Mouse (Mus musculus): ENCODE data around the gene Mllt10. TPM values are rescaled to one million over a fixed set of nuclear protein-coding genes. Genes with fewer than 3 reads are reported as not detected.

Mllt10 gene
- polyA plus RNA-seq, 1 experiment, result 75.4 TPM

DNA sequence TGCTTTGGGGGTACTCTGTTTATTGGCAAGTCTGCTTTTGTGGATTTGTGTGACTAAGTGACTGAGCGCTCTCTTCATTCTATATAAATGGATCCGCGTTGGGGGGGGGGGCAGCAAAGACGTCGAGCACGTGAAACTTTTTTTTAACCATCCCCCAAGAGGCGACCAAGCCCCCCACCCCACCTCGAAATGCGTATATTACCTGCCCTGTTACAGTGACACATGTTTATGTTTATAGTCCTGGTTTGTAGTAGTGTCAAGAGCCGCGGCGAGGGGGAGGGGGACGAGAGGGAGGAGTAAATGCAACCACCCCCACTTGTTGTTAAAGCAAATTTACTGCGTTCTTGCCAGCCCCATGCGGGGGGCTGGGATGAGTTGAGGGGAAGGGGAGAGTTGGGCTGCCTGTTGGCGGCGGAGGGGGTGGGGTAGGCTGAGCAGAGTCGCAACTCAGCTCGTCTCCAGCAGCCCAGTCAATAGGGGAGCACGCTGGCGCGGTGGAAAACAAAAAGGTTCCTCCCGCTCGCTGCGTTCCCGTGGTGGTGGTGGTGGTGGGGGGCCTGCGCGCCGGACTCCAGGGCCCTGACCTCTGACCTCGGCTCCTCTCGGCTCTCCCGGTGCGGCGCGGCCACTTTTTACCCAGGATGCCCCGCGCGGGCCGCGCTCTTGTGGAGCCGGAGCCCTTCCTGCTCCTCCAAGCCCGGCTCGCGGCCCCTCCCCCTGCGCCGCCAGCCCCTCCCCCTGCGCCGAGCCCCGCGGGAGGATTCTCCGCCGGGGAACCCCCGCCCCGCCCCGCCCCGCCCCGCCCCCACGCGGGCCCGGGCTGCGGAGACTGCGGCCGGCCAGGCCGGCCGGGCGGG lies 1.1 kb downstream of the Mllt10 start:
- H3K36me3 ChIP-seq (ENCODE audit: control insufficient read depth, insufficient read depth, low read length), result no peaks in the 10 kb centered on the region
- peak; percentile 95 for DNase-seq
- H3K27ac ChIP-seq (ENCODE audit: control insufficient read depth, insufficient read depth, low read length), result peak overlapping the region; percentile 99; the same call in 1 of the 2 replicates
- H3K4me3 ChIP-seq (ENCODE audit: control insufficient read depth, insufficient read depth, low read length), result peak overlapping the region; percentile 84
- under 1% methylated on average over 52 of the region's 66 CpGs for WGBS
- no peaks in the 10 kb centered on the region; the same call in 1 of the 2 replicates for H3K4me1 ChIP-seq (replicated peaks; ENCODE audit: control insufficient read depth, insufficient read depth, low read length)
- TF ChIP-seq CTCF (IDR thresholded peaks at IDR 0.05; ENCODE audit: borderline replicate concordance, control insufficient read depth, extremely low read depth, insufficient read depth, low read length, poor library complexity) (0 out of 2 replicates have a peak, but pooled peaks have one; percentile 6), POLR2A (IDR thresholded peaks at IDR 0.05; ENCODE audit: control insufficient read depth, extremely low read depth, insufficient read depth, low read length, poor library complexity) (no peak)
- H3K27me3 ChIP-seq (ENCODE audit: control insufficient read depth, insufficient read depth, low read length), result no peaks in the 10 kb centered on the region

GRCm38 (mm10) chr2:18056786-18057255 lies 1.8 kb downstream of the Mllt10 start:
- TF ChIP-seq POLR2A (IDR thresholded peaks at IDR 0.05; ENCODE audit: control insufficient read depth, extremely low read depth, insufficient read depth, low read length, poor library complexity), result peak; percentile 93
- peak; percentile 56; the same call in 1 of the 2 replicates for TF ChIP-seq CTCF (IDR thresholded peaks at IDR 0.05; ENCODE audit: borderline replicate concordance, control insufficient read depth, extremely low read depth, insufficient read depth, low read length, poor library complexity)
- DNase-seq, result peak; percentile 93
- H3K27me3 ChIP-seq (ENCODE audit: control insufficient read depth, insufficient read depth, low read length), result no peaks in the 10 kb centered on the region
- no peaks in the 10 kb centered on the region for H3K36me3 ChIP-seq (ENCODE audit: control insufficient read depth, insufficient read depth, low read length)
- no peaks in the 10 kb centered on the region; the same call in 1 of the 2 replicates for H3K4me1 ChIP-seq (replicated peaks; ENCODE audit: control insufficient read depth, insufficient read depth, low read length)
- H3K4me3 ChIP-seq (ENCODE audit: control insufficient read depth, insufficient read depth, low read length), result peak overlapping the region; percentile 90
- H3K27ac ChIP-seq (ENCODE audit: control insufficient read depth, insufficient read depth, low read length), result peak overlapping the region; percentile 99
- under 1% methylated on average over 47 of the region's 50 CpGs for WGBS

DNA sequence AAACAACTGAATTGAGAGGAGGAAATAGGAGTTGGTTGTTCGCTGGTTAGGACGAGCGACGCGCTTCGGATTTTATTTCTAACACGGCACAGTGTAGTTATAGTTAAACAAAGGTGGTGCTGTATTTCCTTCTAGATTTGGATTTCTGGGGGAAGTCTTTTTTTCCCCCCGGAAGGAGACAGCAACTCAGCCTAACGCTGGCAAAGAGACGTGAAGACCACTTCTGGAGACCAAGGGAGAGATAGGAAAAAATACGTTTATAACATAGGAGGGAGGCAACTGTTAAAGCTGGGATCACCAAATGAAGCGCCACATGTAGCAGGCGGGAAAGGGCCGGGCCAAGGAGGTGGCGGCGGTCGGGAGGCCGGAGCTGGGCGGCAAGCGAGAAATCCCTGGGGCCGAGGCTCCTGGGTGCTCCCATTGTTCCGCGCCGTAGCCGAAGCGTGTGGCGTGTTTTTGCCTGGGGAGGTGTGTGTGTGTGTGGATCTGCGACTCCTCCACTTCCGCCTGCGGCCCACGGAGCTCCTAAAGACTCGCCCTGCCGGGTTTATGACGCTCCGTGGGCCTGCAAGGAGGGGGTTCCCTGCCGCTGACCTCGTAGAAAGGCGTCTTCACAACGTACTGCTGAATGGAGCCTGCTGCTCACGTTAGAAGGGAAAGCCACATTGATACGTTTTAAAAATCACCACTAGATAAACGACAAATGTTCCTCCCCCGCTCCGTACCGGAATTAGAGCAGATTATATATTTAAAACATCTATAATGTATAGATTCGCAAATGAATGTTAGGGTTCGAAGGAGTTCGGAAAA lies 2.5 kb downstream of the Mllt10 start:
- no peaks in the 10 kb centered on the region; the same call in 1 of the 2 replicates for H3K4me1 ChIP-seq (replicated peaks; ENCODE audit: control insufficient read depth, insufficient read depth, low read length)
- peak overlapping the region; percentile 99 for H3K27ac ChIP-seq (ENCODE audit: control insufficient read depth, insufficient read depth, low read length)
- H3K4me3 ChIP-seq (ENCODE audit: control insufficient read depth, insufficient read depth, low read length), result peak overlapping the region; percentile 90
- H3K27me3 ChIP-seq (ENCODE audit: control insufficient read depth, insufficient read depth, low read length), result no peaks in the 10 kb centered on the region
- WGBS, result 2% methylated on average over 48 of the region's 48 CpGs
- no peaks in the 10 kb centered on the region for H3K36me3 ChIP-seq (ENCODE audit: control insufficient read depth, insufficient read depth, low read length)
- peak; percentile 70 for DNase-seq
- TF ChIP-seq POLR2A (IDR thresholded peaks at IDR 0.05; ENCODE audit: control insufficient read depth, extremely low read depth, insufficient read depth, low read length, poor library complexity) (0 out of 2 replicates have a peak, but pooled peaks have one; percentile 43), CTCF (IDR thresholded peaks at IDR 0.05; ENCODE audit: borderline replicate concordance, control insufficient read depth, extremely low read depth, insufficient read depth, low read length, poor library complexity) (no peak)

GRCm38 (mm10) chr2:18058146-18058708 lies 3.2 kb downstream of the Mllt10 start:
- no peak overlapping the region for H3K4me3 ChIP-seq (ENCODE audit: control insufficient read depth, insufficient read depth, low read length)
- no peak overlapping the region for H3K27ac ChIP-seq (ENCODE audit: control insufficient read depth, insufficient read depth, low read length)
- TF ChIP-seq CTCF (IDR thresholded peaks at IDR 0.05; ENCODE audit: borderline replicate concordance, control insufficient read depth, extremely low read depth, insufficient read depth, low read length, poor library complexity), result no peak
- no peak for TF ChIP-seq POLR2A (IDR thresholded peaks at IDR 0.05; ENCODE audit: control insufficient read depth, extremely low read depth, insufficient read depth, low read length, poor library complexity)
- H3K4me1 ChIP-seq (replicated peaks; ENCODE audit: control insufficient read depth, insufficient read depth, low read length), result no peaks in the 10 kb centered on the region; the same call in 1 of the 2 replicates
- DNase-seq, result no peak
- no peaks in the 10 kb centered on the region for H3K27me3 ChIP-seq (ENCODE audit: control insufficient read depth, insufficient read depth, low read length)
- no peaks in the 10 kb centered on the region for H3K36me3 ChIP-seq (ENCODE audit: control insufficient read depth, insufficient read depth, low read length)
- WGBS, result 61% methylated on average over 9 of the region's 9 CpGs

GRCm38 (mm10) chr2:18059063-18059462 lies 4.0 kb downstream of the Mllt10 start:
- DNase-seq, result no peak
- Histone ChIP-seq H3K4me3 (ENCODE audit: control insufficient read depth, insufficient read depth, low read length) (no peak overlapping the region), H3K4me1 (replicated peaks; ENCODE audit: control insufficient read depth, insufficient read depth, low read length) (no peaks in the 10 kb centered on the region; the same call in 1 of the 2 replicates), H3K27me3 (ENCODE audit: control insufficient read depth, insufficient read depth, low read length) (no peaks in the 10 kb centered on the region), H3K36me3 (ENCODE audit: control insufficient read depth, insufficient read depth, low read length) (no peaks in the 10 kb centered on the region), H3K27ac (ENCODE audit: control insufficient read depth, insufficient read depth, low read length) (no peak overlapping the region)
- TF ChIP-seq POLR2A (IDR thresholded peaks at IDR 0.05; ENCODE audit: control insufficient read depth, extremely low read depth, insufficient read depth, low read length, poor library complexity), result no peak
- TF ChIP-seq CTCF (IDR thresholded peaks at IDR 0.05; ENCODE audit: borderline replicate concordance, control insufficient read depth, extremely low read depth, insufficient read depth, low read length, poor library complexity), result no peak
- 96% methylated on average over 2 of the region's 2 CpGs for WGBS

DNA sequence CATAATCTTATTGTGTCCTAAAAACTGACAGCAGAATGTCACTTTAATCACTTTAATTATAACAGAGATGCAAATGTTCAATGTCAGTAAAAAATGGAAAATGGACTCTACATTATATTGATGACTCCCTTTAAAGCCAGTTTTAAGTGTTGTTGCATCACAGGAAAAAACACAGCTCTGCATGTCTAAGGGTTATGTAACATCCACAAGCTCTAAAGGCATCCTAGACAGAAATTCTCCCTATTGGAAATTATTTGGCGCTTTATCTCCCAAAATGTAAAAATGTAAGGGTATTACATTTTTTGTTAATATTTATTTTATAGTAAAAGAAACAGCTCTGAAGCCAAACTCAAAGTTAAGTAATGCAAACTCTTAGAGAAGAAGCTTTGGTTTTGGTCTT lies 4.9 kb downstream of the Mllt10 start:
- no peaks in the 10 kb centered on the region for H3K36me3 ChIP-seq (ENCODE audit: control insufficient read depth, insufficient read depth, low read length)
- no peaks in the 10 kb centered on the region; the same call in 1 of the 2 replicates for H3K4me1 ChIP-seq (replicated peaks; ENCODE audit: control insufficient read depth, insufficient read depth, low read length)
- no peak for TF ChIP-seq CTCF (IDR thresholded peaks at IDR 0.05; ENCODE audit: borderline replicate concordance, control insufficient read depth, extremely low read depth, insufficient read depth, low read length, poor library complexity)
- no peak for TF ChIP-seq POLR2A (IDR thresholded peaks at IDR 0.05; ENCODE audit: control insufficient read depth, extremely low read depth, insufficient read depth, low read length, poor library complexity)
- no peaks in the 10 kb centered on the region for H3K27me3 ChIP-seq (ENCODE audit: control insufficient read depth, insufficient read depth, low read length)
- 97% methylated on average over 1 of the region's 1 CpGs for WGBS
- H3K4me3 ChIP-seq (ENCODE audit: control insufficient read depth, insufficient read depth, low read length), result no peak overlapping the region
- DNase-seq, result no peak
- H3K27ac ChIP-seq (ENCODE audit: control insufficient read depth, insufficient read depth, low read length), result no peak overlapping the region
